Mouse (Mus musculus) lung, embryonic 14.5 days (tissue): Measurements from ENCODE around the gene Gldc. TPM values are rescaled to one million over a fixed set of nuclear protein-coding genes. Genes with fewer than 3 reads are reported as not detected.
A peak's percentile ranks its signal among the peaks of the same experiment; 100 is the strongest.

Experiments used
- ATAC-seq: fragments of 200-750 bp; cut with Nextera tagmentation; 2 replicates; pipeline ENCODE4 v1.8.0; 2017; ENCODE audit warnings: mild to moderate bottlenecking, moderate TSS enrichment, moderate library complexity; ENCODE audit not compliant: insufficient read depth
- DNase-seq: peaks from one replicate; pipeline ENCODE4 v3.0.0-alpha.2; 2015
- H3K27ac ChIP-seq: fragments of 300-500 bp; sonication (generic); 2 replicates; pipeline ENCODE4 v1.5.1; 2014; ENCODE audit warnings: low read depth, mild to moderate bottlenecking, moderate library complexity
- H3K27me3 ChIP-seq: fragments of 300-500 bp; sonication (generic); 2 replicates; pipeline ENCODE4 v1.6.1; 2014; ENCODE audit warnings: low read length, control low read depth; ENCODE audit not compliant: insufficient read depth
- H3K36me3 ChIP-seq: fragments of 300-500 bp; sonication (generic); 2 replicates; pipeline ENCODE4 v1.6.1; 2014; ENCODE audit warnings: control low read depth; ENCODE audit not compliant: insufficient read depth
- H3K4me1 ChIP-seq: fragments of 300-500 bp; sonication (generic); 2 replicates; pipeline ENCODE4 v1.6.1; 2014; ENCODE audit warnings: antibody characterized with exemption, control low read depth; ENCODE audit not compliant: insufficient read depth
- H3K4me2 ChIP-seq: fragments of 300-500 bp; sonication (generic); 2 replicates; pipeline ENCODE4 v1.6.1; 2014; ENCODE audit warnings: mild to moderate bottlenecking
- H3K4me3 ChIP-seq: fragments of 300-500 bp; sonication (generic); 2 replicates; pipeline ENCODE4 v1.5.1; 2014; ENCODE audit warnings: low read depth, low read length
- H3K9ac ChIP-seq: fragments of 300-500 bp; sonication (generic); 2 replicates; pipeline ENCODE4 v1.6.1; 2014
- H3K9me3 ChIP-seq: fragments of 300-500 bp; sonication (generic); 2 replicates; pipeline ENCODE4 v1.6.1; 2016; ENCODE audit warnings: low read depth, low read length, control low read depth
- CTCF ChIP-seq: IDR thresholded peaks from 2 replicates; pipeline ENCODE4 v1.5.1; 2016; ENCODE audit warnings: antibody characterized with exemption, low read depth
- WGBS: fragments of 180-500 bp; shearing (Covaris S2); extraction: QIAGEN DNeasy Blood & Tissue Kit; methylation state at CpG from one replicate; pipeline ENCODE4 v1.1.7; 2014; 5-methylcytosine and 5-hydroxymethylcytosine counted together
- polyA plus RNA-seq: library from polyadenylated mRNA; unstranded; fragments of >200 nt; fragmentation: Nextera tagmentation; extraction: Ambion mirVana; gene quantifications from 2 replicates; pipeline ENCODE4 v1.2.1, GENCODE M21; 2014

Gldc gene
- polyA plus RNA-seq, 1 experiment from 2014 or later: 1.0 TPM

GRCm38 (mm10) chr19:30158189-30158588 lies 17.0 kb downstream of the Gldc start:
- no peaks in the 10 kb centered on the region for H3K9me3 ChIP-seq
- 81% methylated on average over 4 of the region's 4 CpGs for WGBS
- no peak for DNase-seq
- H3K36me3 ChIP-seq: no peaks in the 10 kb centered on the region
- H3K4me3 ChIP-seq: no peak overlapping the region
- no peaks in the 10 kb centered on the region for H3K4me1 ChIP-seq
- no peak for ATAC-seq
- no peak overlapping the region for H3K27ac ChIP-seq
- TF ChIP-seq CTCF: no peak
- H3K4me2 ChIP-seq: no peak overlapping the region
- H3K27me3 ChIP-seq: no peaks in the 10 kb centered on the region
- H3K9ac ChIP-seq: no peak overlapping the region

- Histone ChIP-seq H3K9ac (no peak overlapping the region), H3K27me3 (no peaks in the 10 kb centered on the region), H3K27ac (no peak overlapping the region), H3K4me3 (no peak overlapping the region), H3K4me2 (no peak overlapping the region), H3K36me3 (no peaks in the 10 kb centered on the region), H3K4me1 (no peaks in the 10 kb centered on the region), H3K9me3 (no peaks in the 10 kb centered on the region)
- DNase-seq (peak; percentile 10), ATAC-seq (no peak)
- TF ChIP-seq CTCF: no peak
- WGBS: 65% methylated on average over 12 of the region's 12 CpGs
These were observed 18.1 kb downstream of the Gldc start for GRCm38 (mm10) chr19:30157031-30157687.

GRCm38 (mm10) chr19:30153729-30154128 lies 21.5 kb downstream of the Gldc start:
- Histone ChIP-seq H3K9me3 (no peaks in the 10 kb centered on the region), H3K36me3 (no peaks in the 10 kb centered on the region), H3K4me1 (no peaks in the 10 kb centered on the region), H3K9ac (no peak overlapping the region), H3K4me3 (no peak overlapping the region), H3K27ac (no peak overlapping the region), H3K27me3 (no peaks in the 10 kb centered on the region), H3K4me2 (no peak overlapping the region)
- DNase-seq (no peak), ATAC-seq (no peak)
- no peak for TF ChIP-seq CTCF
- 66% methylated on average over 3 of the region's 3 CpGs for WGBS

- no peaks in the 10 kb centered on the region for H3K27me3 ChIP-seq
- WGBS: 88% methylated on average over 10 of the region's 10 CpGs
- no peaks in the 10 kb centered on the region for H3K36me3 ChIP-seq
- ATAC-seq (no peak), DNase-seq (no peak)
- H3K4me2 ChIP-seq: no peak overlapping the region
- TF ChIP-seq CTCF: no peak
- H3K27ac ChIP-seq: no peak overlapping the region
- no peak overlapping the region for H3K9ac ChIP-seq
- H3K9me3 ChIP-seq: no peaks in the 10 kb centered on the region
- no peak overlapping the region for H3K4me3 ChIP-seq
- no peaks in the 10 kb centered on the region for H3K4me1 ChIP-seq
These were observed 23.9 kb downstream of the Gldc start for GRCm38 (mm10) chr19:30151290-30151689.

DNA sequence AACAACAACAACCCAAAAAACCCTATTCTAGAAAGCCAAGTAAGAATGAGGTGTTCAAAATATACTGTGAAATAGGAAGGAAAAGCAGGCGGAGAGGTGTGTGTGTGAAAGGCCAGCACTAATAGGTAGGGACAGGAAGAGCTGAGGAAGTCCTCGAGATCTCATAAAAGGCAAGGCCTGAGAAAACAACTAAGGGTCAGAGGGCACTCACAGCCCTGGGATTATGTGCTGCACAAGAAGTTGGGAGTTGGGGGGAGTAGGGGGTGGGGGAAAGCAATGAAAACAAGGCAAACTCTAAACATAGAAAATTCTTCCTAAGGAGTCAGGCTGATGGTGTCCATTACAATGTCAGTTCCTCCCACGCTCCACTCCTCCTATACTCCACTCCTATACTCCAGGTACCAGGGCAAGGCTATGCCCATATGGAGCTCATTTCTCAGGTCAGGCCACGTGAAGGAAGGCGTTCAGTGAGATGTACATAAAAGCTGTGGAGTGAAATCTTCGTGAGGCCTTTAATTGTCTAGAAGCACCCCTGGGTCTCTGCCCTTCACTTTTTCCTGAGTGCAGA lies 25.9 kb downstream of the Gldc start:
- 54% methylated on average over 6 of the region's 6 CpGs for WGBS
- no peak for DNase-seq

GRCm38 (mm10) chr19:30147306-30147705 lies 27.9 kb downstream of the Gldc start:
- no peak for DNase-seq
- Histone ChIP-seq H3K27me3 (no peaks in the 10 kb centered on the region), H3K36me3 (no peaks in the 10 kb centered on the region), H3K4me3 (no peak overlapping the region), H3K9ac (no peak overlapping the region), H3K4me1 (no peaks in the 10 kb centered on the region), H3K27ac (no peak overlapping the region), H3K4me2 (no peak overlapping the region), H3K9me3 (no peaks in the 10 kb centered on the region)
- no peak for TF ChIP-seq CTCF
- ATAC-seq: no peak
- 84% methylated on average over 4 of the region's 4 CpGs for WGBS

More for the DNA sequence above, 25.9 kb downstream of the Gldc start:
- Histone ChIP-seq H3K4me2 (no peak overlapping the region), H3K27me3 (no peaks in the 10 kb centered on the region), H3K27ac (no peak overlapping the region), H3K36me3 (no peaks in the 10 kb centered on the region), H3K4me1 (no peaks in the 10 kb centered on the region), H3K4me3 (no peak overlapping the region), H3K9ac (no peak overlapping the region), H3K9me3 (no peaks in the 10 kb centered on the region)
- no peak for TF ChIP-seq CTCF
- no peak for ATAC-seq

GRCm38 (mm10) chr19:30146761-30147160 lies 28.5 kb downstream of the Gldc start:
- Histone ChIP-seq H3K36me3 (no peaks in the 10 kb centered on the region), H3K9ac (no peak overlapping the region), H3K27me3 (no peaks in the 10 kb centered on the region), H3K9me3 (no peaks in the 10 kb centered on the region), H3K4me3 (no peak overlapping the region), H3K4me1 (no peaks in the 10 kb centered on the region), H3K4me2 (no peak overlapping the region), H3K27ac (no peak overlapping the region)
- WGBS: 61% methylated on average over 6 of the region's 6 CpGs
- no peak for TF ChIP-seq CTCF
- no peak for ATAC-seq
- DNase-seq: no peak
